Mouse (Mus musculus) kidney, postnatal 14 days (tissue): ENCODE data around the gene Usp54.

Source experiments
- DNase-seq: peaks from one replicate; pipeline ENCODE4 v3.0.0; 2022; ENCODE audit warnings: mixed read lengths

Usp54 gene

GRCm38 (mm10) chr14:20640644-20641437, at the start of gene Usp54:
Gene Usp54, minus strand, starts transcription at chr14:20641063.
- peak; percentile 98 for DNase-seq

GRCm38 (mm10) chr14:20689009-20689408, 48.1 kb upstream of the Usp54 start:
- no peak for DNase-seq

GRCm38 (mm10) chr14:20686576-20686975, 45.7 kb upstream of the Usp54 start:
- no peak for DNase-seq

GRCm38 (mm10) chr14:20682498-20682897, 41.6 kb upstream of the Usp54 start:
- DNase-seq, result peak; percentile 35

GRCm38 (mm10) chr14:20681742-20682141, 40.9 kb upstream of the Usp54 start:
- DNase-seq, result no peak

- no peak for DNase-seq
Measured at GRCm38 (mm10) chr14:20677906-20678305, 37.0 kb upstream of the Usp54 start.

- DNase-seq, result peak; percentile 98
Measured at GRCm38 (mm10) chr14:20674064-20674833, 33.4 kb upstream of the Usp54 start, which contains the start of gene Sec24c. Gene Sec24c, plus strand, starts transcription at chr14:20674308.

GRCm38 (mm10) chr14:20673735-20674063, 32.8 kb upstream of the Usp54 start:
- no peak for DNase-seq

- peak; percentile 52 for DNase-seq
Measured at GRCm38 (mm10) chr14:20672990-20673389, 32.1 kb upstream of the Usp54 start.

GRCm38 (mm10) chr14:20668154-20668810, 27.4 kb upstream of the Usp54 start, which contains the start of gene Synpo2l:
Gene Synpo2l, minus strand, starts transcription at chr14:20668354.
- peak; percentile 59 for DNase-seq

- DNase-seq, result no peak
Measured at GRCm38 (mm10) chr14:20667469-20667868, 26.6 kb upstream of the Usp54 start.

- no peak for DNase-seq
Measured at GRCm38 (mm10) chr14:20664436-20664835, 23.6 kb upstream of the Usp54 start.

- DNase-seq, result no peak
Measured at GRCm38 (mm10) chr14:20663601-20664000, 22.7 kb upstream of the Usp54 start.

- DNase-seq, result no peak
Measured at GRCm38 (mm10) chr14:20662740-20663139, 21.9 kb upstream of the Usp54 start.

GRCm38 (mm10) chr14:20661661-20662331, 20.9 kb upstream of the Usp54 start:
- no peak for DNase-seq

- DNase-seq, result peak; percentile 95
Measured at GRCm38 (mm10) chr14:20660827-20661660, 20.2 kb upstream of the Usp54 start.

- DNase-seq, result no peak
Measured at GRCm38 (mm10) chr14:20659687-20660086, 18.8 kb upstream of the Usp54 start.

GRCm38 (mm10) chr14:20658902-20659301, 18.0 kb upstream of the Usp54 start:
- no peak for DNase-seq

GRCm38 (mm10) chr14:20658326-20658725, 17.5 kb upstream of the Usp54 start:
- peak; percentile 64 for DNase-seq

- no peak for DNase-seq
Measured at GRCm38 (mm10) chr14:20656361-20656760, 15.5 kb upstream of the Usp54 start, which contains the start of gene Myoz1. Gene Myoz1, minus strand, starts transcription at chr14:20656540.

GRCm38 (mm10) chr14:20655731-20656130, 14.9 kb upstream of the Usp54 start:
- no peak for DNase-seq
